Mouse (Mus musculus): Measurements from ENCODE around the gene Cckbr. TPM values are rescaled to one million over a fixed set of nuclear protein-coding genes. Genes with fewer than 3 reads are reported as not detected.
"Not testable (repeated sequence)": the region's sequence is repeated elsewhere in the genome, so short reads cannot be mapped to it uniquely, and the experiment has no call there.

Cckbr gene
- polyA plus RNA-seq, 1 experiment = 3.0 TPM

DNA sequence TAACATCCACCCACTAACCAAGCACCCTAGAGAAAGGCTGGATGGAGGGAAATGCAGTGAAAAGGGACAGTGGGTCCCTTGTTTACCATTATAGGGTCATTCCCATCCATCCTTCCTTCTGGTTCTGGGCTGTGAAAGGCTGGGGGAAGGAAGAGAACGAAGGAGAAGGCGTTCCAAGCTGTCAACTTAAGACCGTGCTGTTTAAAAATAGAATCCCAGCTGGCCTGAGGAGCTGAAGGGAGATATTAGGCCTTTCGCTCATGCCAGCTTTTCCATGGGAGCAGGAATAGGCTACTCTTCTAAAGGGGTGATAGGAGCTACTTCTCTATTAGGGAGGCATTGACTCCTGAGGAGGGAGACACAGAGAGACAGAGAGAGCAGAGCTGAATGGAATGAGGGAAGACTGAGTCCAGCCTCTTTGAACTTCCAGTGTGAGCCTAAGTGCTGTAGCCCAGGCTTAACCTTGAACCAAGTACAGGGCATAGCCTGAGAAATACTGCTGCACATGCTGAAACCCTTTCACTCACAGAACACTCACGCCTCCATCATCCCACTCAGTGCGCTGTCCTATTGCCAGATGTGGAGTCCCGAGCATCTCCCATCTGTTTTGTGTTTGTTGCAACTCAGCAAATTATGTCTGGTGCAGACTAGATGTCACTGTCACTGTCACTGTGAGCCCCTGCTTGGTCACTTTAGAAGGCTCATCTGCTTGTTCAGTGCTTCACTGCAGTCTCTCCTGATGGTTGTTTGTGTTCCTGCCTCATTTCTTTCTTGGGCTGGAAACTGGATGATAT, 12.6 kb downstream of the Cckbr start:
- TF ChIP-seq CTCF (IDR thresholded peaks at IDR 0.05; ENCODE audit: borderline replicate concordance, extremely low read depth, insufficient read depth, insufficient read length) = no peak
- TF ChIP-seq POLR2A (IDR thresholded peaks at IDR 0.05; ENCODE audit: borderline replicate concordance, extremely low read depth, insufficient read depth, insufficient read length, poor library complexity, severe bottlenecking) = no peak
- DNase-seq (ENCODE audit: low read depth) = no peak

DNA sequence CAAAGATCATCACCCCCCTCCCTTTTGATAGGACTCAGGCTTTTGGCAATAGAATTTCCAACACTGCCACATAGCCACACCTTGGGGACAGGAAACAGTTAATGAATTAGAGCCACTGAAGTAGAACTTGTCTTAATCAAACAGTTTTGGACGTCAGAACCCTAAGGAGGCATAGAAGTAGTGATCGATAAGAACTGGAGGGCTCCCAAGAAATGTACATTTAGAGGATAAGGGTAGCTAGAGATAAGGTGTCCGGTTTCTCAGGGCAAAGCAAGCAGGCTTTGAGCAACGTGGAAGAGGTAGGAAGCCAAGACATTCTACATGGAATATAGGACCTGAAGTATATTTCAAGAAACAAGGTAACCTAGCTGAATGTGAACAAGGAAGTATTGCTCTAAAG, 15.9 kb downstream of the Cckbr start:
- no peak for TF ChIP-seq POLR2A (IDR thresholded peaks at IDR 0.05; ENCODE audit: borderline replicate concordance, extremely low read depth, insufficient read depth, insufficient read length, poor library complexity, severe bottlenecking)
- no peak for TF ChIP-seq CTCF (IDR thresholded peaks at IDR 0.05; ENCODE audit: borderline replicate concordance, extremely low read depth, insufficient read depth, insufficient read length)
- no peak for DNase-seq (ENCODE audit: low read depth)

DNA sequence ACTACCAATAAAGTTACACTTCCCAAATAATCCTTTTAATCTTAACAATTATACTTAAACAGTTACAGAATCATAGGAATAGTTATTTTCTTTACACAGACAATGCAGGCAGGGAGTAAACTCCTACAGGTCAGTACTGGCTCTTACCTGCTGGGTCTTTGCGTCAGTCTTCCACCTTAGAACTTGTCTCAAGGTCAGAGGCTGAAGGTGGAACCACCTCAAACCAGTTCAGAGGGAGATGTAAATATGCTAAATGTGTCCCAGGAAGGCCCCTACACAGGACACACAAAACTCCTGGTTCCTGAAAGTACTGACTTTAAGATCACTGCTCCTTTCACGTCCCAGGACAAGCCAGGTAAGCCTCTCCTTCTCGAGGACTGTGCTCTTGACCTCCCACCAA, 19.5 kb downstream of the Cckbr start:
- TF ChIP-seq POLR2A (IDR thresholded peaks at IDR 0.05; ENCODE audit: borderline replicate concordance, extremely low read depth, insufficient read depth, insufficient read length, poor library complexity, severe bottlenecking) (no peak), CTCF (IDR thresholded peaks at IDR 0.05; ENCODE audit: borderline replicate concordance, extremely low read depth, insufficient read depth, insufficient read length) (no peak)
- no peak for DNase-seq (ENCODE audit: low read depth)

DNA sequence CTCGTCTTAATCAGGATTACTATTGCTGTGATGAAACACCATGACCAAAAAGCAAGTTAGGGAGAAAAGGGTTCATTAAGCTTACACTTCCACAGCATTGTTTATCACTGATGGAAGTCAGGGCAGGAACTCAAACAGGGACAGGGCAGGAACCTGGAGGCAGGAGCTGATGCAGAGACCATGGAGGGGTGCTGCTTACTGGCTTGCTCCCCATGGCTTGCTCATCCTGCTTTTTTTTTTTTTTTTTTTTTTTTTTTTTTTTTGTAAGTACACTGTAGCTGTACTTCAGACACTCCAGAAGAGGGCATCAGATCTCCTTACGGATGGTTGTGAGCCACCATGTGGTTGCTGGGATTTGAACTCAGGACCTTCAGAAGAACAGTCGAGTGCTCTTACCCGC, 27.8 kb downstream of the Cckbr start:
- DNase-seq (ENCODE audit: low read depth) = not testable (repeated sequence)

DNA sequence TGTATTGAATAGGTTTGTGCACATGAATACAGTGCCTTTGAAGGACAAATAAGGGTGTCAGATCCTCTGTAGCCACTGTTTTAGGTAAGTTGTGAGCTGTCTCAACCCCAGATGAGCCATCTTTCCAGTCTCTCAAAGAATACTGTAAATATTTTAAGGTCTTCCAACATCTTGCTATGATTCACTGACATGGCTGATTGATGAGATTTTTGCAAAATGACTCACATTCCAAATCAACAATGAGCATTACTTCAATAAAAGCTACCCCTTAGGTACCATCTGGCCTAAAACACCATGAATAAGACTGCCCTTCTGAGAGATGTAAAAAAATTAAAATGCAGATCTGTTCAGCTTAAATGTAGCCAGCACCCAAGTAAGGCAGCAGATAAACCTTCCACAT, 33.0 kb downstream of the Cckbr start:
- DNase-seq (ENCODE audit: low read depth) = no peak
- TF ChIP-seq CTCF (IDR thresholded peaks at IDR 0.05; ENCODE audit: borderline replicate concordance, extremely low read depth, insufficient read depth, insufficient read length) (no peak), POLR2A (IDR thresholded peaks at IDR 0.05; ENCODE audit: borderline replicate concordance, extremely low read depth, insufficient read depth, insufficient read length, poor library complexity, severe bottlenecking) (no peak)

DNA sequence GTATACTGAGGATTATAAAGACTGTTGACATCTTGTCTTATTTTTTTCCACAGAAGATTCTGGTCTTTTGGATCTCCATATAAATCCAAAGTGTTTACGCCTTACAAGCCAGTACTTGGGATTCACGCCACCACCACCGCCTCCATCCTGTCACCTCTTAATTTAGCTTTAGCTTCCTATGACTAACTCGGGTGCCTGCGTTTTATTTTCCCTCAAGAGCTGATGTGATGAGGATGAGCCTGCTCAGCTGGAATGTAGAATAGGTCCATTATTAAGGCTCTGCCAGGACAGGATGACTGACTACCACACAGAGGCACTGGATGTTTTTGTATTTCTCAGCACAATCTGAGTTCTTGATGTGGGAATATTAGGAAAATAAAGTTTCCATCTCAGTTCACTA, 40.0 kb downstream of the Cckbr start:
- DNase-seq (ENCODE audit: low read depth) = not testable (repeated sequence)

DNA sequence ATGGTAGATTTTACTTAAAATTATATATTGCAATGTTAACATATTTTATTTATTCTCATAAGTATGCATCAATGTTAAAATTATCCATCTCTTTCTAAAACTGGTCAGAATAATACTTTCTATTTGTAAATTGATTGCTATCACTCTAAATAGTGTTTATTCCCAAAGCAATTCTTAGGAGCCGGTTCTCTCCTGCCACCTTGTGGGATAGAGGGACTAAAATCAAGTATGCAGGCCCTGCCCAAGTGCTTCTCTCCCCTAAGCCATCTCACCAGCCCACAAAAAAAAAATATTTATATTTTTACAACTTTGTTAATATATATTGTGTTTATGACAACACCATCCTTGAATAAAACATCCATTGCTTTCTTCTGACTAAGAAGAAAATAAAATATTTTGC, 47.1 kb downstream of the Cckbr start:
- DNase-seq (ENCODE audit: low read depth) = peak; percentile 17
- TF ChIP-seq POLR2A (IDR thresholded peaks at IDR 0.05; ENCODE audit: borderline replicate concordance, extremely low read depth, insufficient read depth, insufficient read length, poor library complexity, severe bottlenecking) (no peak), CTCF (IDR thresholded peaks at IDR 0.05; ENCODE audit: borderline replicate concordance, extremely low read depth, insufficient read depth, insufficient read length) (no peak; the same call in 1 of the 2 replicates)

DNA sequence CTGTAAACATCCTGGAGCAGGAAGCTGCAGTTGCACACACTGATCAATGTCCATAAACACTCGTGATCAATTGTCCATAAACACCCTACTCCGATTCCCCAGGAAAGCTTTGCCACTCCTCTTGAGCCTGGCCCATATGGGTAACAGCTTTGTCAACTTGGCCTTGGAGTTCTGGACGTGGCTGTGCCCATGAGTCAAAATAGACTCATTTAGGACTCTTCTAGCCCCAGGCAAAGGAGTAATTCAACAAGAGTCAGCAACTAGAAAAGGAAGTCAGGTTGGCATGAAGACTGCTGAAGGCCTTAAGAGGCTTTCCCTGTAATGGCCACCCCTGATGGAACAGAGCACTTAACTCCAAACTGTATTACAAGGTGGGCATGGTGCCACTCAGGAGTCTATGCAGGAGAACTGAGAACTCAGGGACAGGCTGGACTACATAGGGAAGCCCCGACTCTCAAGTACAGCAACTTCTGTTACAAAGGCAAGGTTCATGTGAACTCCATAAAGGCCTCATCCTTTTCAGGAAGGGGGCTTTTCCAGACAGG, 49.3 kb downstream of the Cckbr start:
- DNase-seq (ENCODE audit: low read depth) = no peak
- TF ChIP-seq POLR2A (IDR thresholded peaks at IDR 0.05; ENCODE audit: borderline replicate concordance, extremely low read depth, insufficient read depth, insufficient read length, poor library complexity, severe bottlenecking) = no peak
- TF ChIP-seq CTCF (IDR thresholded peaks at IDR 0.05; ENCODE audit: borderline replicate concordance, extremely low read depth, insufficient read depth, insufficient read length) = no peak

DNA sequence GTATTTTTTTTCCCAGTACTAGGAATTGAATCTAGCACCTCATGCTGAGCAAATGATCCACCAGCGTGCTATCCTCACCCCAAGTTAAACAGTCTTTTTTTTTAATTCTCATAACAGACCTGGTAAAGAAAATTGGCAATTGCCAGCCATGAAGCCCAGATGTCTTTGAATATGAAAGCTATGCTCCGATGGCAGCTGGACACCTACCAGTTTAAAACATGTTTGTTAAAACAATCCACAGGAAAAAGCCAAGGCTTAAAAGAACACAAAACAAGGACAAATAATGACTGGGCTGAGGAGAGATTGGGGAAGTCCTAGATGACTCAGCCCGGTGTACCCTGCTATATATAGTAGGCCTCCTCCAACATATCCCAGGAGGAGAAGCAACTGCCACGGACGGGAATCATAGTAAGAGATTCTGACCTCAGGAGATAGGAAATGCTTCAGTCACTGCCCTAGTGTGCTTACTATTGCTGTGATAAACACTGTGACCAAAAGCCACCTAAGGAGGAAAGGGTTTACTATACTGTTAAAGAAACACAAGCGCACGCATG, 49.9 kb downstream of the Cckbr start:
- DNase-seq (ENCODE audit: low read depth) = no peak

DNA sequence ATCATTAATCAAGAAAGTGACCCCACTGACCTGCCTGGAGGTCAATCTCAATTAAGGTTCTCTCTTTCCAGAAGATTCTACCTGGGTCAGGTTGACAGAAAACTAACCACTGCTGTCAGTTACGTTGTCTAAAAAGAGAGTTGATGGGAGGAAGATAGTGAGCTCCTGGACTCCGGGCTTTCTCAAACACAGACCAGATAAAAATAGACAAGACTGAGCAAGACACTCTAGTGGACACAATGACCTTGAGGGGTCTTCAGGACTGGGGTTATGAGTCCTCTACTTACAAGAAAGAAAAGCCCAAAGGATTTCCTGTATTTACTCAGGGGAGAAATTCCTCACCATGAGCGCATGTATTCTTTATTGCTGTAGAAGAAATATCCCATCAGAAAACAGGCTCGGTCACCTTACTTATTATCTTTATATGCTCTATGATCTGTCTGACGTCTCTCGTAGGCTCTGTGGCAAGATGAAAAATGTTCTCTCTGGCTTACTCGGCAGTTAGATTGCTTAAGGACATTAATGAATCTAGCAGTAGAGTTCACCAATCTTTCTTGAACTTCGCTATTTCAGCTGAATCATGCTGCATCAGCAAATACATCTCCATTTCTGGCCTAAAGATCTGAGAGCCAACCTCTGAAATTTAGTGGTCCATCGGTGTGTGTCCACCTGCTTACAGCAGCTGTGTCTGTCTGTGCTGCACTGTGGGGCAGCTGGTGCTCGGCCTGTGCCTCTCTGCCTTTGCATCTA, 51.3 kb downstream of the Cckbr start:
- TF ChIP-seq POLR2A (IDR thresholded peaks at IDR 0.05; ENCODE audit: borderline replicate concordance, extremely low read depth, insufficient read depth, insufficient read length, poor library complexity, severe bottlenecking) (no peak), CTCF (IDR thresholded peaks at IDR 0.05; ENCODE audit: borderline replicate concordance, extremely low read depth, insufficient read depth, insufficient read length) (no peak)
- peak; percentile 6 for DNase-seq (ENCODE audit: low read depth)

More for the DNA sequence above, 49.9 kb downstream of the Cckbr start:
- no peak for TF ChIP-seq POLR2A (IDR thresholded peaks at IDR 0.05; ENCODE audit: borderline replicate concordance, extremely low read depth, insufficient read depth, insufficient read length, poor library complexity, severe bottlenecking)
- TF ChIP-seq CTCF (IDR thresholded peaks at IDR 0.05; ENCODE audit: borderline replicate concordance, extremely low read depth, insufficient read depth, insufficient read length) = no peak

DNA sequence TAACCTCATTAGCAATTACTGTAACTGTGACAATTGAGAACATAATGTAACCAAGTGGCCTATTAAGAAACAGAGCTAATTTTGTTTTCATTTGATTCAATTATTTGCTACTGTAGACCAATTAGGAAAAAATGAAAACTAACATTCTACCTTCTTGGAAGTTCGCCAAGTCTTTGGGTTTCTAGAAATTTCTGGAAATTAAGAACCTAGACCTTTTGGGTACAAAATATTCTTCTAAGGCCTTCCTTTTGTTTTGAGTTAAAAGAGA, 51.8 kb downstream of the Cckbr start:
- TF ChIP-seq POLR2A (IDR thresholded peaks at IDR 0.05; ENCODE audit: borderline replicate concordance, extremely low read depth, insufficient read depth, insufficient read length, poor library complexity, severe bottlenecking) (no peak), CTCF (IDR thresholded peaks at IDR 0.05; ENCODE audit: borderline replicate concordance, extremely low read depth, insufficient read depth, insufficient read length) (no peak)
- DNase-seq (ENCODE audit: low read depth) = no peak

DNA sequence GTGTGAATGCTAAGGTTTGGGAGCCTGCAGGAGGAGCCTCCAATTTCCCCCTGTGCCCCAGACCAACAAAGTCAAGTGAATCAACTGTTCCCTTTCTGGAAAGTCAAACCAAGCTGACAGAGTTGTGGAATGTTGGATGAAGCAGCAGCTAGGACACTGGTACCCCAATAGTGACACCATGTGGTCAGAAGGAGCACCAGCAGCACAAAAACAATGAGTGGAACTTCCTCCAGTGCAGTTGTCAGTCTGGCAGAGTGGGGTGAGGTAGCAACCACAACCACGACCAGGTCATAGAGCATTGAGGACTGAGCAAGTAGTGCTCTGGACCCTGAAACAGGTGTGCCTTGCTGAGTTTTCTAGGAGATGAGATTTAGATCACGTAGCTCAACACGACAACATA, 52.3 kb downstream of the Cckbr start:
- DNase-seq (ENCODE audit: low read depth) = peak; percentile 72
- TF ChIP-seq CTCF (IDR thresholded peaks at IDR 0.05; ENCODE audit: borderline replicate concordance, extremely low read depth, insufficient read depth, insufficient read length) (peak; percentile 79; the same call in 1 of the 2 replicates), POLR2A (IDR thresholded peaks at IDR 0.05; ENCODE audit: borderline replicate concordance, extremely low read depth, insufficient read depth, insufficient read length, poor library complexity, severe bottlenecking) (no peak)

All from brain, embryonic 14.5 days (tissue).